Mouse (Mus musculus): Measurements from ENCODE around the gene Klra5. TPM values are rescaled to one million over a fixed set of nuclear protein-coding genes. Genes with fewer than 3 reads are reported as not detected.

Gene Klra5
- not detected for polyA plus RNA-seq (2014; fragmentation: Illumina TruSeq; extraction: RNeasy Lipid Tissue Mini Kit (QIAGEN cat#74804); ENCODE audit: low read depth, low replicate concordance)

DNA sequence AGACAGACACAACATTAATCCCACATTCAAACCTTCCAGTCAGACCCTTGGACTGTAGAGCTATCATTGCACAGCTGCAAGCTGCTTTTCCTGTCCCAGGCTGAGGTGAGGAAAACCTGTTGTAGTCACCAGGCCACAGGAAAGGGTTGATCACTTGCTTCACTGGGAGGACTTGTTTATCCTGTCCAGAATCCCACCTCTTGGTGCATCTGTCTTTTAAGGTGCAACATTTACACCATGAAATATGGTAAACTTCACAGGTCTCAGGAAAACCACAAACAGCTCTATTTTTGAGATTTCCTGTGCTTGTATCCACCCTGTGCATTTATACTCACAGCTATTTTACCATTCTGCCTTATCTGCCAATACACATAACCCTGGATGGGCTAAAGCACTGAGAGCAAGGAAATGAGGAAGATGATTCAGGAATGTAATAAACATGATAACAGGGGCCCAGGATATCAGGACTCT lies at the start of gene Klra5:
Klra5 (minus strand) TSS at position 175 of the 471 bp plus-strand sequence.

DNA sequence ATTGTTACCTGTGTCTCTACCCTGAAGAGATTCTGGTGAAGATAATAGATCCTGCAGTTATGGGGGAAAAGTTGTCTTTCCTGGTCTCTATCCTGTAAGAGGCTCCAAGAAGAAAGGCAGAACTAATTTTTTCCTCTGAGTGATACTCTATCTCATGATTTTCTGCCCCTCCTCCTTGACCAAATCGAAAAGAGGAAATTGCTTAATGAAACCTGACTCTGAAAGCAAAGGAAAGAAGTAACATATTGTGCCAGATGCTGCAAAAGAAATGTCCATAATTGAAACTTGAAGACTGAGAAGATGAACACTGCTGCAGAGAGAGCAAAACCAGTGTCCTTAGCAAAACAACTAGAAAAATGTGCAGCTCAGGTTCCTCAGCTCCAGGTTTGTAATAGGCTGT lies 40.9 kb downstream of the Klra5 start, which contains the start of gene Klra17:
Klra17 (minus strand) TSS at position 124 of the 400 bp plus-strand sequence.

GRCm38 (mm10) chr6:129862349-129862748 lies 55.1 kb downstream of the Klra5 start, which contains the start of gene Gm17631:
Gm17631 (plus strand) TSS chr6:129862649.

Other genes with a start within 250 kb of the Klra5 start
- gene Klrc1, start 238.7 kb downstream of the Klra5 start, polyA plus RNA-seq (2014; fragmentation: Illumina TruSeq; extraction: RNeasy Lipid Tissue Mini Kit (QIAGEN cat#74804); ENCODE audit: low read depth, low replicate concordance) = 0.44 TPM
- 0.81 TPM for gene Klri1, start 200.5 kb downstream of the Klra5 start, polyA plus RNA-seq (2014; fragmentation: Illumina TruSeq; extraction: RNeasy Lipid Tissue Mini Kit (QIAGEN cat#74804); ENCODE audit: low read depth, low replicate concordance)
- not detected for gene Klri2, start 177.2 kb downstream of the Klra5 start, polyA plus RNA-seq (2014; fragmentation: Illumina TruSeq; extraction: RNeasy Lipid Tissue Mini Kit (QIAGEN cat#74804); ENCODE audit: low read depth, low replicate concordance)
- gene Gm156, start 133.4 kb downstream of the Klra5 start, polyA plus RNA-seq (2014; fragmentation: Illumina TruSeq; extraction: RNeasy Lipid Tissue Mini Kit (QIAGEN cat#74804); ENCODE audit: low read depth, low replicate concordance) = not detected
- not detected for gene Gm17631, start 55.0 kb downstream of the Klra5 start, polyA plus RNA-seq (2014; fragmentation: Illumina TruSeq; extraction: RNeasy Lipid Tissue Mini Kit (QIAGEN cat#74804); ENCODE audit: low read depth, low replicate concordance)
- not detected for gene Klra17, start 41.0 kb downstream of the Klra5 start, polyA plus RNA-seq (2014; fragmentation: Illumina TruSeq; extraction: RNeasy Lipid Tissue Mini Kit (QIAGEN cat#74804); ENCODE audit: low read depth, low replicate concordance)
- not detected for gene Klra6, start 109.3 kb upstream of the Klra5 start, polyA plus RNA-seq (2014; fragmentation: Illumina TruSeq; extraction: RNeasy Lipid Tissue Mini Kit (QIAGEN cat#74804); ENCODE audit: low read depth, low replicate concordance)
- not detected for gene Klra4, start 149.6 kb upstream of the Klra5 start, polyA plus RNA-seq (2014; fragmentation: Illumina TruSeq; extraction: RNeasy Lipid Tissue Mini Kit (QIAGEN cat#74804); ENCODE audit: low read depth, low replicate concordance)
- not detected for gene Klra8, start 212.2 kb upstream of the Klra5 start, polyA plus RNA-seq (2014; fragmentation: Illumina TruSeq; extraction: RNeasy Lipid Tissue Mini Kit (QIAGEN cat#74804); ENCODE audit: low read depth, low replicate concordance)